Mouse (Mus musculus): ENCODE measurements around the gene Prkab2. TPM values are rescaled to one million over a fixed set of nuclear protein-coding genes. Genes with fewer than 3 reads are reported as not detected.

Prkab2 gene
- total and polyA plus RNA-seq, 3 experiments = 0.68 to 1.5 (median 1.4) TPM

DNA sequence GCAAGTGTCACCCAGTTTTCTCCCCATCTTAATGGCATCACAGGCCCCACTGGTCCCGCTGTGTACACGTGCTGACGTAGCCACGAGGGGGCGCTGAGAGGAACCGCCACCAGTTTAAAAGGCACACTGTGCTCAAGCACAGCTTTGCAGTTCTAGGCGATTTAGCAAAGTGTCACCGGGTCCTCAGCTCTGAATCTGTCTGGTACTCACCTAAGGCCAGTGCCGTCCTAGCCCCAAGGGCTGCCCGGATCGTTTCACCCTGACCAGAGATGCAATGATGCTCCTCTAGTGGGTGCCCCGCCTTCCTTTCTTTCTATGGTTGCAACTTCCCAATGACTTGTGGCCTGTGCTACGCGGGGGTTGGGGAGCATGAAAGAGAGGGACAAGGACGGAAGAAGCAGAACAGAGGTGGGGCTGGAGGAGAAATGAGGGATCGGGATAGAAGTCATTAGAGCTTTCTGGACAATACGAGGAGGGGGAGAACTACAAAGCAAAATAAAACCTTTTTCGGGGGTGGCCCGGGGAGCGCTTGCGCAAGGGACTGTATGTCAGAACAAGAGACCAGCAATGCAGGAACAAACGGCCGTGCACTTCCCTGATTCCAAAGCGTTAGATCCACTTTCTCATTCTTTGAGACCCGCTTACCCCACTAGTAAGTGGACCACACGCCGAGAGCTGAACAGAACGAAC, 22.8 kb downstream of the Prkab2 start:
- peak overlapping the region; percentile 47 for H3K4me2 ChIP-seq (ENCODE audit: insufficient read depth, low read depth, poor library complexity, severe bottlenecking)
- no peaks in the 10 kb centered on the region for H3K27me3 ChIP-seq (replicated peaks)
- no peaks in the 10 kb centered on the region for H3K9me3 ChIP-seq (replicated peaks; ENCODE audit: low read length)
- TF ChIP-seq MAFK (IDR thresholded peaks at IDR 0.05; ENCODE audit: insufficient replicate concordance, low read length) = no peak
- TF ChIP-seq USF2 (conservative IDR thresholded peaks at IDR 0.05; ENCODE audit: low read depth, low read length) = no peak; the same call in 1 of the 2 replicates
- peak; percentile 58 for TF ChIP-seq SMC3 (IDR thresholded peaks at IDR 0.05; ENCODE audit: low read depth, low read length)
- TF ChIP-seq POLR2A (IDR thresholded peaks at IDR 0.05; ENCODE audit: low read depth, low read length) = peak; percentile 36; the same call in 1 of the 2 replicates
- no peak for TF ChIP-seq PAX5 (IDR thresholded peaks at IDR 0.05; ENCODE audit: low read length)
- no peak for TF ChIP-seq GABPA (IDR thresholded peaks at IDR 0.05; ENCODE audit: insufficient replicate concordance, low read depth, low read length)
- 0 out of 2 replicates have a peak, but pooled peaks have one; percentile 30 for TF ChIP-seq TCF12 (IDR thresholded peaks at IDR 0.05; ENCODE audit: low read depth, low read length)
- peak; percentile 46; the same call in 1 of the 2 replicates for TF ChIP-seq NRF1 (IDR thresholded peaks at IDR 0.05; ENCODE audit: low read depth, low read length)
- TF ChIP-seq ELF1 (IDR thresholded peaks at IDR 0.05; ENCODE audit: low read depth, low read length) = no peak
- peak; percentile 67 to 85 for TF ChIP-seq CTCF (conservative IDR thresholded peaks at IDR 0.05 in 1 of 2, IDR thresholded peaks at IDR 0.05 in 1 of 2; ENCODE audit: low read depth in 2 of 2, low read length in 2 of 2)
- TF ChIP-seq MXI1 (IDR thresholded peaks at IDR 0.05; ENCODE audit: low read depth, low read length) = 0 out of 2 replicates have a peak, but pooled peaks have one; percentile 25
- peak; percentile 63 for TF ChIP-seq TBP (conservative IDR thresholded peaks at IDR 0.05; ENCODE audit: low read depth, low read length)
- no peak for TF ChIP-seq ETS1 (conservative IDR thresholded peaks at IDR 0.05; ENCODE audit: low read depth, low read length)
- no peak; the same call in 1 of the 2 replicates for TF ChIP-seq NELFE (IDR thresholded peaks at IDR 0.05; ENCODE audit: low read depth, low read length)
- no peak for TF ChIP-seq JUND (conservative IDR thresholded peaks at IDR 0.05; ENCODE audit: low read depth, low read length)
- no peak for TF ChIP-seq ZC3H11A (IDR thresholded peaks at IDR 0.05; ENCODE audit: low read depth, low read length)
- TF ChIP-seq UBTF (IDR thresholded peaks at IDR 0.05; ENCODE audit: low read depth, low read length) = no peak
- TF ChIP-seq MEF2A (IDR thresholded peaks at IDR 0.05; ENCODE audit: borderline replicate concordance, low read depth, low read length) = no peak
- TF ChIP-seq MYC (IDR thresholded peaks at IDR 0.05; ENCODE audit: low read depth, low read length) = peak; percentile 84
- TF ChIP-seq KAT2A (IDR thresholded peaks at IDR 0.05; ENCODE audit: insufficient replicate concordance, low read length) = 0 out of 2 replicates have a peak, but pooled peaks have one; percentile 1
- TF ChIP-seq BHLHE40 (IDR thresholded peaks at IDR 0.05; ENCODE audit: low read depth, low read length) = peak; percentile 41; the same call in 1 of the 2 replicates
- no peak for TF ChIP-seq POLR2AphosphoS2 (IDR thresholded peaks at IDR 0.05; ENCODE audit: low read depth, low read length)
- no peak for TF ChIP-seq CHD2 (IDR thresholded peaks at IDR 0.05; ENCODE audit: low read length)
- no peak for TF ChIP-seq EP300 (IDR thresholded peaks at IDR 0.05; ENCODE audit: low read length)
- TF ChIP-seq ZKSCAN1 (IDR thresholded peaks at IDR 0.05; ENCODE audit: borderline replicate concordance, low read depth, low read length) = peak; percentile 89
- TF ChIP-seq CHD1 (IDR thresholded peaks at IDR 0.05; ENCODE audit: low read depth, low read length) = no peak
- no peak for TF ChIP-seq JUN (IDR thresholded peaks at IDR 0.05; ENCODE audit: insufficient read depth, low read depth, low read length)
- TF ChIP-seq MAX (IDR thresholded peaks at IDR 0.05; ENCODE audit: low read length) = peak; percentile 89
- no peak for TF ChIP-seq ZNF384 (IDR thresholded peaks at IDR 0.05; ENCODE audit: low read depth, low read length)
- TF ChIP-seq RCOR1 (conservative IDR thresholded peaks at IDR 0.05; ENCODE audit: low read depth, low read length) = no peak
- TF ChIP-seq ZMIZ1 (IDR thresholded peaks at IDR 0.05; ENCODE audit: low read depth, low read length) = no peak
- TF ChIP-seq SIN3A (IDR thresholded peaks at IDR 0.05; ENCODE audit: low read length) = no peak; the same call in 1 of the 2 replicates
- TF ChIP-seq HCFC1 (IDR thresholded peaks at IDR 0.05; ENCODE audit: low read depth, low read length) = no peak
- no peak for TF ChIP-seq IRF4 (IDR thresholded peaks at IDR 0.05; ENCODE audit: low read depth, low read length)
- TF ChIP-seq MAZ (IDR thresholded peaks at IDR 0.05; ENCODE audit: low read depth, low read length) = no peak
- no peak for TF ChIP-seq E2F4 (IDR thresholded peaks at IDR 0.05; ENCODE audit: insufficient replicate concordance, low read depth, low read length)
- no peak for TF ChIP-seq USF1 (IDR thresholded peaks at IDR 0.05; ENCODE audit: low read depth, low read length)
- peak; percentile 32 for TF ChIP-seq RAD21 (IDR thresholded peaks at IDR 0.05; ENCODE audit: low read depth, low read length)
- peak overlapping the region; percentile 61 to 73 (median 64) for H3K4me3 ChIP-seq (replicated peaks in 1 of 3; ENCODE audit: low read depth in 2 of 3, low read length in 2 of 3, poor library complexity in 1 of 3)
- H3K9ac ChIP-seq (ENCODE audit: insufficient read depth, low read depth) = peak overlapping the region; percentile 37; the same call in 1 of the 2 replicates
- dilution Hi-C loops (cut with MboI; ENCODE audit: extremely low pct_ligation_motif_present, extremely low pct_unique_long_range_greater_than_20kb, low sequenced_read_pairs) (no loop called here), in situ Hi-C loops (cut with MboI; ENCODE audit: low pct_ligation_motif_present, low pct_unique_long_range_greater_than_20kb, low sequenced_read_pairs) (loop anchor here (5.0 to 25.0 kb wide), 2 partner anchors 87 to 482 kb away; partner anchors contain the start of gene Adam30)
- H3K27ac ChIP-seq (ENCODE audit: insufficient read depth, low read depth) = 0 out of 2 replicates have a peak overlapping the region, but pooled peaks have one; percentile 21
- no peaks in the 10 kb centered on the region for H3K79me2 ChIP-seq (replicated peaks; ENCODE audit: control insufficient read depth, extremely low read depth, insufficient read depth, poor library complexity, severe bottlenecking)
- no peaks in the 10 kb centered on the region for H3K36me3 ChIP-seq (replicated peaks in 1 of 2; ENCODE audit: control insufficient read depth in 1 of 2, insufficient read depth in 1 of 2, low read length in 1 of 2)
- DNase-seq (ENCODE audit: extremely low read depth) = peak; percentile 88
- peaks cover 0 to 15% of the 10 kb centered on the region in 2 experiments; a peak in 2 of 4 replicates for H3K4me1 ChIP-seq (ENCODE audit: control insufficient read depth in 1 of 2, insufficient read depth in 2 of 2)
